Mouse (Mus musculus) stomach, postnatal 0 days (tissue): ENCODE results near the gene Trappc5.

Experiments used
- CTCF ChIP-seq: IDR thresholded peaks from 2 replicates; pipeline ENCODE4 v1.5.1; 2016; ENCODE audit warnings: antibody characterized with exemption, low read depth, mild to moderate bottlenecking, moderate library complexity
- EP300 ChIP-seq: optimal IDR thresholded peaks from 2 replicates; pipeline ENCODE3; 2016; ENCODE audit warnings: antibody characterized with exemption

GRCm38 (mm10) chr8:3707611-3708010, 31.5 kb downstream of the Trappc5 start:
- TF ChIP-seq CTCF: no peak
- TF ChIP-seq EP300: no peak
